Mouse (Mus musculus): ENCODE measurements around the gene Lclat1. TPM values are rescaled to one million over a fixed set of nuclear protein-coding genes. Genes with fewer than 3 reads are reported as not detected.

Lclat1 gene
- polyA plus RNA-seq, 1 experiment from 2014 or later = 10.1 TPM

GRCm38 (mm10) chr17:73071725-73072263 is 36.0 kb upstream of the Lclat1 start:
- no peaks in the 10 kb centered on the region for H3K36me3 ChIP-seq
- peaks cover 11% of the 10 kb centered on the region for H3K4me1 ChIP-seq
- no peaks in the 10 kb centered on the region for H3K9me3 ChIP-seq (replicated peaks)
- no peak overlapping the region for H3K4me2 ChIP-seq (replicated peaks)
- H3K27ac ChIP-seq = no peak overlapping the region
- no peak overlapping the region for H3K4me3 ChIP-seq
- no peak overlapping the region for H3K9ac ChIP-seq
- ATAC-seq (ENCODE audit: low FRiP score) = no peak
- no peaks in the 10 kb centered on the region for H3K27me3 ChIP-seq
- 64% methylated on average over 5 of the region's 5 CpGs for WGBS

DNA sequence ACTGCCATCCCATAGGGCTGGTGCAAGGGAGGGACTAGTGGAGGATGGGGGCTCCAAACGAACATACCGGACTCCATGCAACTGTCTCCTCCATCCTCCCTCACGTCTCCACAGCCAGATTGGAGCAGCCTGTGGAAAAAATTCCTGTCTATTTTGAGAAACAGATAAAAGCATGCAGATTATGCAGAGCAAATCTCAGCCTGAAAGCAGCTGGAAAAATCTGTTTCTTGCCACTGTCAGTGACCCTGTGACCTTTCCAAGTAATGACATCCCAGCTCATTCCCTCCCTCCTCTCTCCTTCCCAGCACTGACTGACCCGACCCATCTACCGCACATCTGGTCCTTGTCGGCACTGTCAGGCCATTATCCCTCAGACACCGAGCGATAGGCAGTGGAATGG is 35.5 kb upstream of the Lclat1 start:
- no peak overlapping the region for H3K4me3 ChIP-seq
- WGBS = 52% methylated on average over 8 of the region's 8 CpGs
- no peaks in the 10 kb centered on the region for H3K9me3 ChIP-seq (replicated peaks)
- no peak overlapping the region for H3K27ac ChIP-seq
- no peak overlapping the region for H3K9ac ChIP-seq
- H3K4me2 ChIP-seq (replicated peaks) = no peak overlapping the region
- H3K4me1 ChIP-seq = peaks cover 11% of the 10 kb centered on the region
- ATAC-seq (ENCODE audit: low FRiP score) = no peak
- no peaks in the 10 kb centered on the region for H3K27me3 ChIP-seq
- no peaks in the 10 kb centered on the region for H3K36me3 ChIP-seq

GRCm38 (mm10) chr17:73074631-73075030 is 33.2 kb upstream of the Lclat1 start:
- H3K4me1 ChIP-seq = peaks cover 4% of the 10 kb centered on the region; the same call in 1 of the 2 replicates
- no peak for ATAC-seq (ENCODE audit: low FRiP score)
- H3K4me2 ChIP-seq (replicated peaks) = no peak overlapping the region
- H3K27me3 ChIP-seq = no peaks in the 10 kb centered on the region
- H3K4me3 ChIP-seq = no peak overlapping the region
- 84% methylated on average over 3 of the region's 3 CpGs for WGBS
- no peaks in the 10 kb centered on the region for H3K9me3 ChIP-seq (replicated peaks)
- no peak overlapping the region for H3K27ac ChIP-seq
- no peak overlapping the region for H3K9ac ChIP-seq
- H3K36me3 ChIP-seq = no peaks in the 10 kb centered on the region

GRCm38 (mm10) chr17:73075238-73075890 is 32.4 kb upstream of the Lclat1 start:
- Histone ChIP-seq H3K4me1 (peaks cover 4% of the 10 kb centered on the region; the same call in 1 of the 2 replicates), H3K4me2 (replicated peaks) (no peak overlapping the region), H3K9ac (no peak overlapping the region), H3K36me3 (no peaks in the 10 kb centered on the region), H3K4me3 (no peak overlapping the region), H3K27me3 (no peaks in the 10 kb centered on the region), H3K9me3 (replicated peaks) (no peaks in the 10 kb centered on the region), H3K27ac (no peak overlapping the region)
- ATAC-seq (ENCODE audit: low FRiP score) = no peak
- WGBS = 70% methylated on average over 9 of the region's 9 CpGs

- WGBS = 88% methylated on average over 3 of the region's 3 CpGs
- H3K27me3 ChIP-seq = no peaks in the 10 kb centered on the region
- H3K9ac ChIP-seq = no peak overlapping the region
- no peak overlapping the region for H3K4me3 ChIP-seq
- no peaks in the 10 kb centered on the region for H3K9me3 ChIP-seq (replicated peaks)
- no peak overlapping the region for H3K4me2 ChIP-seq (replicated peaks)
- no peaks in the 10 kb centered on the region for H3K36me3 ChIP-seq
- ATAC-seq (ENCODE audit: low FRiP score) = no peak
- H3K27ac ChIP-seq = no peak overlapping the region
- H3K4me1 ChIP-seq = no peaks in the 10 kb centered on the region; the same call in 1 of the 2 replicates
Observed at GRCm38 (mm10) chr17:73077638-73078037, 30.1 kb upstream of the Lclat1 start.

GRCm38 (mm10) chr17:73081360-73082133 is 26.2 kb upstream of the Lclat1 start:
- Histone ChIP-seq H3K27me3 (no peaks in the 10 kb centered on the region), H3K4me2 (replicated peaks) (no peak overlapping the region), H3K4me1 (no peaks in the 10 kb centered on the region; the same call in 1 of the 2 replicates), H3K9me3 (replicated peaks) (no peaks in the 10 kb centered on the region), H3K36me3 (no peaks in the 10 kb centered on the region), H3K27ac (no peak overlapping the region), H3K4me3 (no peak overlapping the region), H3K9ac (no peak overlapping the region)
- no peak for ATAC-seq (ENCODE audit: low FRiP score)
- 52% methylated on average over 9 of the region's 9 CpGs for WGBS

DNA sequence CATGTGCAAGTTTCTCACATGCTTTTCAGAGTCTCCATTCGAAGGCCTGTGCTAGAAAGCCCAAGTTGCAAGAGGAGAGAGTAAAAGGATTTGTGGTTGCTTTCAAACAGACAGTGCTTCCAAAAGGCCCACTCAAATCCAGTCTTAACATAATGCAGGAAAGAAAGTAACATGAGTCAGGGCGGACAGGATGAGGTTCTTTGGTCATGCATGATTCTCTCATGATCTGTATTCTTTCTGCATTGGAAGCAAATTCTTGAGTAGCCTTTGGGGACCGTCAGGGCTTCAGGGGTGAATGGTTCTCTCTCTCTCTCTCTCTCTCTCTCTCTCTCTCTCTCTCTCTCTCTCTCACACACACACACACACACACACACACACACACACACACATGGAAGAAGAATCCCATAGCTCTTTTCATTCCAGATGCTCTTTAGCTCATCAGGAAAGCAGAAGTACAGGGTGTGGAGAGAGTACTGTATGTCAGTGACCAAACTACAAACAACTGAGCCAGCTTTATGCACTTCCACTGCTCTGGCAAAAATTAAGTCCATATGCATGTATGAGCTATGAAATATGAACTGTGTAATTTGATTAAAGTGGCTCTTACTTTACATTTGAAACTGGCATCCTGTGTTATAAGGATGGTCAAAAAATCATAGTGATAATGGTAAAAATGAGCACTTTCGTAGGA is 25.1 kb upstream of the Lclat1 start:
- Histone ChIP-seq H3K27me3 (no peaks in the 10 kb centered on the region), H3K4me1 (no peaks in the 10 kb centered on the region; the same call in 1 of the 2 replicates), H3K36me3 (no peaks in the 10 kb centered on the region), H3K4me2 (replicated peaks) (no peak overlapping the region), H3K4me3 (no peak overlapping the region), H3K9ac (no peak overlapping the region), H3K27ac (no peak overlapping the region), H3K9me3 (replicated peaks) (no peaks in the 10 kb centered on the region)
- no peak for ATAC-seq (ENCODE audit: low FRiP score)
- 75% methylated on average over 4 of the region's 4 CpGs for WGBS

DNA sequence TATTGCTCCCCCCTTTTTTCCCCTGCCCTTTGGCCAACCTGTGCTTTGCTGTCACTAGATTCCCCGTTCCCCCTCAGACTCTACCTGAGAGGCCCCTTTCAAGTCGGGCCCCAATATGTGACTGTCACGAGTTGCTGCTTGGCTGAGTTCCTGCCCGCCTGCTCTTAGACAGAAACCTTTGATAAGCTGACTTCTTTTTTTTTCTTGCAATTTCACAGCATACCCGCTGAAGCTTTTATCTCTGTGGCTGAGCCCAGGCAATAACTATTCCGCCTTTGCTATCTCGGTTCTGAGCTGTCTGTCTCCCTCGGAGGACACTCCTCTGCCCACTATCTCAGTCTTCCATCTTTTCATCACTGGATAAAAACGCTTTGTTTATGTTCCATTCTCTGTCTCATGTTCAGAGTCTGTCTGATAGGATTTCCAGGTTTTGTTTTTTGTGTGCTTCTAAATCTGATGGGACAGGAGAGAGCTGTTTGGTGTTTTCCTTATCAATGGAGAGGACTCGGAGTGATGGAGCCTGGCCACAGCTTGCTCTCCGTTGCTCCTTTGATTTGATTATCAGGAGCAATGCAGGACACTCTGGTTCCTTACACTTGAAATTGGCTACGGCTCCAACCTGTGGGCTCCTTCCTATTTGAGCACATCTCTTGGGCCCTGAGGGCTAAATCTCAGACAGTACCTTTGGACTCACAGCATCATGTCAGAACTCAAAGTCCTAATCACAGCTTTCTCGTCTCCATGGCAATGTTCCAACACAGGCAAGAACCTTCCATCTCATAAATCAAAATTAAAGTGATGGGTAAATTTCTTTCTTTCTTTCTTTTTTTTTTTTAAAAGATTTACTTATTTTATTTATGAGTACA is 20.5 kb upstream of the Lclat1 start:
- Histone ChIP-seq H3K27me3 (no peaks in the 10 kb centered on the region), H3K4me3 (no peak overlapping the region), H3K4me2 (replicated peaks) (no peak overlapping the region), H3K36me3 (no peaks in the 10 kb centered on the region), H3K27ac (no peak overlapping the region), H3K9me3 (replicated peaks) (no peaks in the 10 kb centered on the region), H3K4me1 (no peaks in the 10 kb centered on the region; the same call in 1 of the 2 replicates), H3K9ac (no peak overlapping the region)
- WGBS = 65% methylated on average over 13 of the region's 13 CpGs
- ATAC-seq (ENCODE audit: low FRiP score) = no peak

- H3K27ac ChIP-seq = no peak overlapping the region
- no peak overlapping the region for H3K4me2 ChIP-seq (replicated peaks)
- no peaks in the 10 kb centered on the region; the same call in 1 of the 2 replicates for H3K4me1 ChIP-seq
- no peak overlapping the region for H3K4me3 ChIP-seq
- no peaks in the 10 kb centered on the region for H3K9me3 ChIP-seq (replicated peaks)
- H3K27me3 ChIP-seq = no peaks in the 10 kb centered on the region
- no peak overlapping the region for H3K9ac ChIP-seq
- ATAC-seq (ENCODE audit: low FRiP score) = no peak
- H3K36me3 ChIP-seq = no peaks in the 10 kb centered on the region
- WGBS = 91% methylated on average over 8 of the region's 8 CpGs
Observed at GRCm38 (mm10) chr17:73091368-73091767, 16.4 kb upstream of the Lclat1 start.

DNA sequence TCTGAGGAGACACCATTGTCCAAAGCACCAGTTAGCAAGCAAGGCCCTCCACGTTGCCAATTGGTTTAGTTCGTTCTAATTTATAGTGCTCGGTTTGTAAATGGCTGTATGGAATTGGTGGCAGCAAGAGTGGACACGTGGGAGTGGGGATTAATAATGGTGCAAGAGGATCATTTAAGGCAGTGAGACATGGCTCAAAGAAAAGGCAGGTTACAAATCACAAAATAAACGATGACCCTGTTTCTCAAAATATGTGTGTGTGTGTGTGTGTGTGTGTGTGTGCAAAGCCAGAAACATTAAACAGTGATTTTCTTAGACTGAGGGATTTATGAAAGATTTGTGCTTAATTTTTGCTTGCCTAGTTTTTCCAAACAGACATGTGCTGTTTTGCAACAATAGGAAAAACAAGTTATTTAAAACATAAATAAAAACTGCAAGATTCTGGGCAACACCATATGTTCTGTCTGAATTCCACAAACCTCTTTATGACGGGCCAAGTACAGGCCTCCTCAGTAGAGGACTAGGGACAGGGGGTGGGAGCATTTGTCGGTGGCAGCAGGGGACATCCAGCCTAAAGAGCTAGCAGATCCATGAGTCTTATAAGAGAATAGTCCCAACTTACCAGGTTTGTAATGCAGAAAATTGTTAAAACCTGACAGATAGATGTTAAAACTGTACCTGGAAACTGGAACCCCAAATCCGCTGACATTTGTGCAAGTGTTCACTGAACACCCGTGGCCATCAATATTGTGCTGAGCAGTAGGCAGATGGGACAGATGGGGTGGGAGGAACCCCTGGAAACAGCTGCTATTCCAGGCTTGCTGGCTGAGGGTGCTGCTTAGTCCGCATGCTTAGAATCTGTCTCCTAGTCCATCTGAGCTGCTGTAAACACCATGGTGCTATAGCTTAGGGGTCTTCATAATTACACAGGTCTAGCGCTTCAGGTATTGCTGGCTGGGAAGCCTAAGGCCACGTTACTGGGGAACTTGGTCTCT is 15.4 kb upstream of the Lclat1 start:
- Histone ChIP-seq H3K4me2 (replicated peaks) (no peak overlapping the region), H3K36me3 (no peaks in the 10 kb centered on the region), H3K4me1 (no peaks in the 10 kb centered on the region; the same call in 1 of the 2 replicates), H3K4me3 (no peak overlapping the region), H3K9ac (no peak overlapping the region), H3K9me3 (replicated peaks) (no peaks in the 10 kb centered on the region), H3K27ac (no peak overlapping the region), H3K27me3 (no peaks in the 10 kb centered on the region)
- WGBS = 86% methylated on average over 12 of the region's 12 CpGs
- ATAC-seq (ENCODE audit: low FRiP score) = no peak

DNA sequence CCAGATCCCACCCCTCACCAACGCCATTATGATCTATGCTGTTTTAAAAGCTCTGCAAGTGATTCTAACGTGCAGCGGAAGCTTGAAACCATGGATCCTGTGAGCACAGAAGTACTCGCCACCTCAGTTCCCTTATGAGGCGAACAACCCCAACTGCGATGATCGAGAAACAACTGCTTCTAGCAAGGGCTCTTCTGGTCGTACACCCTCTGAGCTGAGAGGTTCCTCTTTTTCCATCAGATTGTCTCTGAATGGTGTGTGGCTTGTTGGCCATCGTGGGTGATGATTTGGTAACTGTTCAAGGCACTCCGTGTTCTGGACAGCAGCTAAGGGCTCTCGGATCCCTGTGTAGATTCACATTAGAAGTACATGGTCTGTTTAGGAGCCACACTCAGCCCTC is 12.7 kb upstream of the Lclat1 start:
- Histone ChIP-seq H3K36me3 (no peaks in the 10 kb centered on the region), H3K27ac (no peak overlapping the region), H3K4me3 (no peak overlapping the region), H3K9me3 (replicated peaks) (no peaks in the 10 kb centered on the region), H3K4me2 (replicated peaks) (no peak overlapping the region), H3K4me1 (no peaks in the 10 kb centered on the region; the same call in 1 of the 2 replicates), H3K27me3 (0 out of 2 replicates have a peak, but pooled peaks cover 3% of the 10 kb centered on the region), H3K9ac (no peak overlapping the region)
- ATAC-seq (ENCODE audit: low FRiP score) = no peak
- WGBS = 90% methylated on average over 11 of the region's 11 CpGs
